Mouse (Mus musculus) kidney, adult 2 months (tissue): ENCODE data around the gene Padi2.

Experiments
- CTCF ChIP-seq: fragments of 200-500 bp; conservative IDR thresholded peaks from 2 replicates; pipeline ENCODE4 v1.5.1; 2011; ENCODE audit warnings: low read depth, mild to moderate bottlenecking, control low read depth, low read length, moderate library complexity, mixed read lengths; ENCODE audit not compliant: insufficient read depth, insufficient read length
- POLR2A ChIP-seq: fragments of 200-500 bp; IDR thresholded peaks from one replicate; pipeline ENCODE4 v1.6.1; 2011; ENCODE audit warnings: low read depth, low read length, control low read depth

DNA sequence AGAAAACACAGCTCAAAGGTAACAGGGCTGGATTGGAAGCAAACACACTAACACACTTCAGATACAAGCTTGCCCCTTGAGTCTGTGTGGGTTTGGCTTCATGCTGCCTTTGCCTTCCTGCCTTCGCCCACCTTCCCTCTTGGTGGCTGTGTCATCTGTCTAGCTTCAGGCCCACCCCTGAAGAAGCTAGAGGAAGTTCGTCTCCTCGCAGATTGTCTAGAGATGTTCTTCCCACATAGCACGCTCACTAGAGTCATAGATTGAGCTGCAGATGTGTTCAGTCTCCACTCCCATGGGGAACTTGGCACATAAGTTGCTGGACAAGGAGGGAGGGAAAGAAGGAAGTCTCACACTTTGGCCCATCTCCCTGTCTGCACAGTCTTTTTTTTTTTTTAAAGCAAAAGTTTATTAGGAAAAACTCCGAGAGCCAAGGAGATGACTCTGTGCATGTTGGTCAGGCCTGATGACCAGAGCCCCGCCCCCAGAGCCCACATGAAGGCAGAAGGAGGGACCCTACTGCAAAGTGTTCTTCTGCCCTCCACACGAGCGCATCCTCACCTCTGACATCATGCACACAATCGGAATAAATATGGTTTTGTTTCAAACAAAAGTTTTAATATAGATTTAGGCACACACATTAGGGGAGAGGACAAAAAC is 57.9 kb downstream of the Padi2 start:
- TF ChIP-seq CTCF (no peak), POLR2A (no peak)
